Mouse (Mus musculus) E14TG2a.4 (cell line): ENCODE measurements around the gene Pdzd2.

ENCODE experiments used
- CTCF ChIP-seq: conservative IDR thresholded peaks from 2 replicates; pipeline ENCODE4 v1.5.1; 2014; ENCODE audit warnings: low read length
- NANOG ChIP-seq: IDR thresholded peaks from 2 replicates; pipeline ENCODE4 v1.6.1; 2014; ENCODE audit warnings: borderline replicate concordance, low read length, mixed read lengths
- POU5F1 ChIP-seq: IDR thresholded peaks from 2 replicates; pipeline ENCODE4 v1.6.1; 2014; ENCODE audit warnings: low read length, borderline replicate concordance

- TF ChIP-seq CTCF = no peak
- no peak for TF ChIP-seq NANOG
- TF ChIP-seq POU5F1 = no peak
Observed at GRCm38 (mm10) chr15:12377800-12378199, 361.9 kb downstream of the Pdzd2 start.
